Mouse (Mus musculus) embryonic fibroblast, embryonic 13.5 days (primary cell): ENCODE measurements at regions not wholly inside any gene's neighbourhood (a gene's known extent, or its start where the extent isn't known, plus 50 kb on each side); places are given as distances from the start of the nearest gene placed in this dataset.

Source experiments
- H3K27ac ChIP-seq: 2 replicates; pipeline ENCODE4 v1.5.1; 2012; ENCODE audit warnings: low read length, control low read depth, inconsistent platforms; ENCODE audit not compliant: insufficient read depth
- H3K4me1 ChIP-seq: 2 replicates; pipeline ENCODE4 v1.6.1; 2011; ENCODE audit warnings: low read length; ENCODE audit not compliant: control insufficient read depth, insufficient read depth
- H3K4me3 ChIP-seq: 2 replicates; pipeline ENCODE4 v1.5.1; 2011; ENCODE audit warnings: mild to moderate bottlenecking, control low read depth, low read length; ENCODE audit not compliant: insufficient read depth
- CTCF ChIP-seq: IDR thresholded peaks from 2 replicates; pipeline ENCODE4 v1.5.1; 2011; ENCODE audit warnings: mild to moderate bottlenecking, control low read depth, low read length, moderate library complexity, borderline replicate concordance; ENCODE audit not compliant: insufficient read depth
- POLR2A ChIP-seq: IDR thresholded peaks from 2 replicates; pipeline ENCODE4 v1.6.1; 2011; ENCODE audit warnings: low read depth, mild to moderate bottlenecking, control low read depth, low read length, moderate library complexity

DNA sequence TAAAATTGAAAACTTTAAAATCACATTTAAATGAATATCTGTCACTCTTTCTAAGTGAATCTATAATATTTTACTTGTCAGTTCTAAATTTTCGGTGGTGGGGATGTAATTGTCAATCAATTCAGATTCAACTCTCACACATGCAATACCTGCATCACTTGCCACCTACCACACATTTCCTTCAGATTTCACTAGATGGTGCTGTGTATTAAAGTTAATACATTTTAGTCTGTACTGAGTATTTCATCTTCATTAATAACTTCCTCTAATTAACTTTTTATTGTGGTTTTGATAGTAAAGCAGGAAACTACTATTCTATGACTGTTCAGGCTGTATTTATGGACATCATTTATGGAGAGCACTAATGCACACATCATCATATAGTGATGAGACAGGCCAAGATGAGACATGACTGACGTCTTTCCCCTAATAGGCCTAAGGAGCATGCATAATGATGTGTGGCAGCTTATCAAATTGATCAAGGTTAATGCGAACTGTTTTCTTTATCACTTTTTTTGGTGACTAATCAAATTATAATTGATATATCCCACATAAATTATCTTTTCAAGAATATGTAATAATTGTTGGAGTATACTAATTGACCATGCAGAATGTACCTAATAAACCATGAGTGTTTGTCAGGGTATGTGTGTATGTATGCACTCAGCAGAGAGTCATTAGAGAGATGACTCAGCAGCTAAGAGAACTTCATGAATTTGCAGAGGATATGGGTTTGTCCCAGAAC lies 863.6 kb downstream of the Slitrk6 start:
- no peak overlapping the region for H3K4me3 ChIP-seq
- no peak overlapping the region for H3K27ac ChIP-seq
- TF ChIP-seq CTCF (no peak), POLR2A (no peak)
- no peaks in the 10 kb centered on the region for H3K4me1 ChIP-seq

DNA sequence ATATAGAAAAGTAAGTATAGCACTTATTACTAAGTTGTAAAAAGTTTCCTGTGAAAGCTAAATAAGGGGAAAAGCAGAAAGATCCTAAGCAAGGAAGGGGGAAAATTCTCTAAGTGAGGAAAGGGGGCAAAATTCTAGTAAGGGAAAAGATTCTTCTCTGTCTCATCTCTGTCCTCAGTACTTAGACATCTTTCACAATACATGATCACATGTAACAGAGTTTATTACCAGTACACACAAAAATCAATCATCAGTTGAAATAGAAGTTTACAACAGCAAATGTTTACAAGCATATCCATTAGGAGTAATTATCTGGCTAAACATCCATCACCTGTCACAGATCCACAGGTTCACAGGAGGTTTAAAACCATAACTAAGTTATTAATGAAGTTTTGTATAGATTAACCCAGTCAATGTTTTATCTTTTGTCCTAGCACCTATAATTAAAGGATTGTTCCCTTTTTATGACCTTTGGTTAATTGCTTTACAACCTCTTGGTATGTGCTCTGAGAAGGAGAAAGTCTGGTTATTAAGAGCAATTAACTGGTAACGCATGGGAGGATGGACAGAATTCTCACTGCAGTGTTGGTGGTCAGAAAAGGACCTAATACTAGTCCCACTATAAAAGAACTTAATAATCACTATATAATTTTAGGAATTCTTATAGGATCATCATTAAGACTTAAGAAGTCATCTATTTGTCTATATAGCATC lies 877.8 kb downstream of the Slitrk6 start:
- H3K4me1 ChIP-seq, result no peaks in the 10 kb centered on the region
- TF ChIP-seq POLR2A (no peak), CTCF (no peak)
- no peak overlapping the region for H3K27ac ChIP-seq
- no peak overlapping the region for H3K4me3 ChIP-seq

DNA sequence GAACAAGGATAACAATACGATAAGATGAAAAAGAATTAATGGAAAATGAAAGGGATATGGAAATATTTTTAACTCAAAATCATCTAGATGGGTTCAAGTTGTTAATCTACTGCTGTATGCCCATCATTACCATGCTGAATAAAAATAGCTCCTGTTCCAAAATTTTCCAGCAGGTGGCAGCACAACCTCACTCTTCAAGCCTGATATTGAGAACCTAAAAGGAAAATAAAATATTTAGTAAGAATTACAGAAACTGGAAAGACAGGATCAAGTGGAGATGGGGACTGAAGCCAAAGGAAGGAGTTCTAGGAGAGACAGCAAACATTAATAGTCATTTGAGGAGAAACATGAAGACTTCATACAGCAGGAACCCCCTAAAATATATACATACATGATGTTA lies 880.7 kb downstream of the Slitrk6 start:
- H3K27ac ChIP-seq, result no peak overlapping the region
- no peak for TF ChIP-seq CTCF
- TF ChIP-seq POLR2A, result no peak
- no peaks in the 10 kb centered on the region for H3K4me1 ChIP-seq
- no peak overlapping the region for H3K4me3 ChIP-seq

DNA sequence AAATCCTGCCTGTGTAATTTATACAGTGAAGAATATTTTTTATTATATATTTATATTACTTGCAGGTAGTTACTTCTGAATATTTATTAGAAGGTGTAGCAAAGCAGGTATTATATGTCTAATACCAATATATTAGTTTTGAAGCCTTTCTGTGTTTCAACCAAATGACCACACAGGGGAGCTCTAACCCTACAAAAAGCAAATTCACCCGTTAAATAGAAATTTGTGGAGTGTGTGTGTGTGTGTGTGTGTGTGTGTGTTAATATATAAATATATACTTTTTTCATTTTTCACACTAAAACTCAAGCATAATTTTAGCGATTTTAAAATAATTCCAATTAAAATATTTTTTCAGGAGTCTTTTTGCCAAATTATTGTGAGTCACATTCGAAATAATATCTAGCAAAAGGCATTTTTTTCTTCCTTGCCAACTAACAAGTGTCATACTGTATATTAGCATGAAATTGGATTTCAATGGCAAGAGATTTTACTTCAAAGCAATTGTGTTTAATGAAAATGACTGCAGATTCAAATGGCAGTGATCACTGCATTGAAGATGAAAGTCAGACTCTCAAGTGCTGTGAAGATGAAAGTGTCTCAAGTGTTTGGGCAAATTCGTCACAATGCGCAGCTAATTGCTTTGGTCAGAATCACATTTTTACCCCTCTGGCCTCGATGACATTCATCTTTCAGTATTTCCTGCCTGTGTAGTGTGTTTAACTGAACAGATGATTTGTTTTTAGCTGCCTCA lies 914.4 kb downstream of the Slitrk6 start:
- no peak for TF ChIP-seq CTCF
- TF ChIP-seq POLR2A, result no peak
- Histone ChIP-seq H3K4me3 (no peak overlapping the region), H3K4me1 (no peaks in the 10 kb centered on the region), H3K27ac (no peak overlapping the region)

DNA sequence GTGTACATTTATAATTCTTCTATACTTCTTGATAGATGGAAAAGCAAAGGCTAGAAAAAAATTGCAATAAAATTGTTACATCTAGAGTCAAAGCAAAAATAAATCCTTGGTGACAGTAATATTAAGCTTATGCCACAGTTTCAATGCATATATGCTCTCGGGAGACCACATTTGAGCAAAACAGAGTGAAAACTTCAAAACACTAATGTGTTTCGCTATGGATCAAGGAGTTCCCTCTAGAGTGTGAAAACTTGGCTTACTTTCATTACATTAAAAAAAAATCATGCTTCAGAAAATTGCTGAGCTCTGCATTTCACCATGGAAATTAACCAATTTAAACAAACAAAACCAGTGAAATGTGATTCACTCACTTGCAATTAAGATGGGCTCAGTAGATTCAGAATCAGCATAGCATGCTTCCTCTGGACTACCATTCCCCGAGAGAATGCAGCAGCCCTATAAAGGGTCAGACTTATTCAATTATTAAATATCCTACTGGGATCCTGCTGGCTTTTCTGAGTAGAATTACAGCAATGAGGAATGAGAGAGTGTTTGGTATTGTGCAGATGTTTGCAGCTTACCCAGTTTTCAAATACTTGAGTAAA lies 888.7 kb upstream of the Slitrk1 start:
- H3K4me3 ChIP-seq, result no peak overlapping the region
- TF ChIP-seq CTCF, result no peak
- TF ChIP-seq POLR2A, result no peak

DNA sequence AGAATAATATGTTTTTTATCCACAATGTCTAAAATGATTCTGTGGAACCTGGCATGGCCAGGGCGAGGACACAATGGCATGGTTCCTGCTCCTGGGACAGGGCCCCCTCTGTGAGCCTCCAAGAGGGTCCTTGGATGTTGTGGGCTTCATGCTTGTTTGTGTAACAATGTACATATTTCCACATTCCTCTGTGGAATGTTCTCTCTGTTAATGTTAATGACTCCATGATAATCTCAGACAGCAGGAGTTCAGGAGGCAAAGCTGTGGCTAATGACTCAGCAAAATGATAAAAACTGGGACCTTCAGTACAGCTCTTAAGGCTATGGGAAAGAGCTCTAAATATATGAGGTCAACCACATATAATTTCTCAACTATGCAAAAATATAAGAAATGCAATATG lies 858.3 kb upstream of the Slitrk1 start:
- Histone ChIP-seq H3K4me1 (no peaks in the 10 kb centered on the region), H3K4me3 (no peak overlapping the region), H3K27ac (peak overlapping the region; percentile 3)
- TF ChIP-seq CTCF, result no peak
- TF ChIP-seq POLR2A, result no peak

More for the DNA sequence above, 888.7 kb upstream of the Slitrk1 start:
- H3K4me1 ChIP-seq, result no peaks in the 10 kb centered on the region
- H3K27ac ChIP-seq, result no peak overlapping the region

DNA sequence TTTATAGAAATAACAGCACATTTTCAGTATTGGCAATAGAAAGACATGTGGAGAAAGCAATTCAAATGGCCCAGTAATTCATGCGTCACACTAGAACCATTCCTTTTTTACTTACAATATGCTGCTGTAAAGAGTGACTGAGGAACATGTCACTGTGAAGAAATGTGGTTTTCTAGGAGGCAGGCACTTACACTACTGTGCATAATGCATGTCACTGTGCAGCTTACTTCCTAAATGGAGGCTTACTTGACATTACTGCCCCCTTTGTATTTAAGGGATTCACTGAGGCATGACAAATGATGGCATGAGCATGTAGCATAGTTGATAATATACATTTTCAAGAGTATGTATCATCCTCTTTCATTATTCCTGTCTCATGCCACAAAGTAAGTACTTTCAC lies 846.9 kb upstream of the Slitrk1 start:
- TF ChIP-seq CTCF, result no peak
- TF ChIP-seq POLR2A, result no peak

More for the DNA sequence above, 846.9 kb upstream of the Slitrk1 start:
- H3K27ac ChIP-seq, result no peak overlapping the region
- no peaks in the 10 kb centered on the region for H3K4me1 ChIP-seq
- no peak overlapping the region for H3K4me3 ChIP-seq
